Mouse (Mus musculus) G1E-ER4 (cell line): Measurements from ENCODE around the gene Hdx. TPM values are rescaled to one million over a fixed set of nuclear protein-coding genes. Genes with fewer than 3 reads are reported as not detected.

Source experiments
- GATA1 ChIP-seq: IDR thresholded peaks from one replicate; pipeline ENCODE4 v1.8.0; 2012; ENCODE audit warnings: low read length, inconsistent platforms
- polyA plus RNA-seq: library from polyadenylated mRNA; stranded (reverse); fragments of >175 nt; gene quantifications from 2 replicates; pipeline ENCODE4 v1.2.3, GENCODE M21; 2012

Hdx gene
- polyA plus RNA-seq = not detected in 2 replicates

DNA sequence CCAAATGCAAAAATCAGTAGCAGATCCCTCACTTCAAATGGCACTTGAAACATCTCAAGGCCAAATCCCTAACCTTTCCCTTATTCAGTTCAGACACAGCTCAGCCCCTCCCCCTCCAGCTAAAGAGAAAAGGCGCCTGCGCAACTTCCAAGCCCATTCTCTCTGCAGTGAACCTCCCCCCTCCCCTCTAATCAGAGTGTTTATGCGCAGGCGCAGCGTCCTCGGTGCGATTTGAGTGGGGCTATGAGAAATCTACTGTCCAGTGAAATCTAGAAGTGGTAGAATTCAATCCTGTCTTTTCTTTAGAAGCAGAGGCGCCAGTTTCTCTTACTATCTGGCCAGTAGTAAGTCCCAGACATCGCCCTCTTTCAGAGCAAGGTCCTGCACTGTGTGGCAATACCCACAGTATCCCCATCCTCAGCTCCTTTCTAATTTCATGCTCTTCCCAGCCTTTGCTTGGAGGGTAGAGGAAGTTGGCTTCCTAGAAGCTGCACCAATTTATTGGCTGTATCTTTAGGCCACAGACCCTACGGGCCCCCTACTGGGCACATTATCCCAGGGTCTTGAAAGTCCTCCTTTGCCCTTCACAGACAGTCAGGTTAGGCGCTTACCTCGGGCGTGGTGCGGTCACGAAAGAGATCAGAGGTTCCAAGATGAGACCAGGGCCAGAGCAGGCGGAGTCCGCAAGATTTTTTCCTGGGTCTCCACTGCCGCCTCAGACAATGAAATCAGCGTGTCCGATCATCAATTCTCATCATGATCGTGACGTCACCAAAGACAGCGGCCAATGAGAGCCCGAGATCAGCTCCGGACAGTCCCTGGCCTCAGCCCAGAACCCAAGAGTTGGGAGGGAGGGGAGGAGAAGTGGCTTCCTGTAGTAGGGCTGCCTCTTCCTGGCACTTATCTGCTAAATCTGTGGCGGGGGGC lies at the start of gene Hdx:
Gene Hdx (minus strand): TSS at position 724 of the 927 bp plus-strand sequence.
- no peak for TF ChIP-seq GATA1

DNA sequence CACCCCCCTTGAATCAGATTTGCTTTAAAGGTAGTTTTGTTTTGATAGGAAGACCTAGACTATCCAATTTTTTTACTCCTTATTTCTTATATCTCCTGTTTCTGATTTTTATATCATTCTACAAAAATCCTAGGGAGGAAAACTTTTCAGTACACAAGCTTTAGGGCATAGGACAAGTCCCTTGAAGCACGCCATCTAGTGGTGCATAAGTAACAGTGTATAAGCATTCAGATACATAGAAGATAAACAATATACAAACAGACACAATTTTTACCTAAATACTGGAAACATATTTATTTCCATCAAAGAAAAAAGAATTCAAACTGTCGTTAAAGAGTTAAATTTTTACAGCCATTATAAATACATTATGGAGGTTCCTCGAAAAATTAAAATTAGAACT lies 11.2 kb downstream of the Hdx start:
- TF ChIP-seq GATA1 = no peak

DNA sequence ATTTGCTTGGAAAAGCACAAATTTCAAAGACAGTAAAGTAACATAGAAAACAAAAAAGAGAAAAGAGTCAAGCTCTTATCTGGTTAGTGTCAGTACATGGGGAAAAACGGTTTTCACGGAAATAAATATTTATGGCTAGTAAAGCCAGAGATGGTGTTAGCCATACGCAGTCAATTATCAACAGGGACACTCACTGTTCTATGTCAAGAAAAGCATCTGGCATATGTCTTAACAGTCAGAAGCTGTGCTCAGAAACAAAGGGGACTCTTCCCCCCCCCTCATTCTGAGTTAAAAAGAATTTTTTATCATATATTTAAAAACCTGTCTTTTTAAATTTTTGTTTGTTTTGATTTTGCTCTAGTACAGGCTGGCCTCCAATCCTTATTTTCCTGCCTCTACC lies 25.2 kb downstream of the Hdx start:
- TF ChIP-seq GATA1 = no peak

DNA sequence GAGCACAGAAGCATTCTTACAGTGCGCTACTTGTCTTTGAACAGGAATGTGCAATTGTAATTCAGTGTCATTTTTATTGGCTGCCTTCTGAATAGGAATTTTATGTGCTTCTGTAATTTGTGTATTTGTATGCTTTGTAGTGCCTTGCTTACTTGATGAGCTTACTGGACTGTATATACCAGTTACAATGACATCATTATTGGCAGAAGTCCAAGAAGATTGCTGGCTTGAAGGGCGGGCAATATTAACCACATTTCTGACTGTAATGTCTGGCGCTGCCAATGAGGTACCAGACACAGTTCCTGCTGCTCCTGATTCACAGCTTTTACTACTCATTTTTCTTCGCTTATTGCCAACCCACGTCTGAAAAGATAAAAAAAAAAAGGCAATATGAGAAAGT lies 36.5 kb downstream of the Hdx start:
- no peak for TF ChIP-seq GATA1

DNA sequence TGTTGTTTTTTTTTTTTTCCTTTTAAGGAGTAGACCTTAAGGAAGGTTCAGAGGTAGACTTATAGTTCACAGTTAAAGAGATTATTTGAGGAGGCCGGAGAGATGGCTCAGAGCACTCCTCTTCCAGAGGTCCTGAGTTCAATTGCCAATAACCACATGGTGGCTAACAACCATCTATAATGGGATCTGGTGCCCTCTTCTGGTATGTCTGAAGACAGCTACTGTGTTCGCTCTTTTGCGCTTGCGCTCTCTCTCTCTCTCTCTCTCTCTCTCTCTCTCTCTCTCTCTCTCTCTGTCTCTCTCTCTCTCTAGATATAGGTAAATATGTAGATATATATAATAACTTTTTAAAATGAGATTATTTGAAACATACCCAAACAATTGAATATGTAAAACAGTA lies 38.2 kb downstream of the Hdx start:
- no peak for TF ChIP-seq GATA1

DNA sequence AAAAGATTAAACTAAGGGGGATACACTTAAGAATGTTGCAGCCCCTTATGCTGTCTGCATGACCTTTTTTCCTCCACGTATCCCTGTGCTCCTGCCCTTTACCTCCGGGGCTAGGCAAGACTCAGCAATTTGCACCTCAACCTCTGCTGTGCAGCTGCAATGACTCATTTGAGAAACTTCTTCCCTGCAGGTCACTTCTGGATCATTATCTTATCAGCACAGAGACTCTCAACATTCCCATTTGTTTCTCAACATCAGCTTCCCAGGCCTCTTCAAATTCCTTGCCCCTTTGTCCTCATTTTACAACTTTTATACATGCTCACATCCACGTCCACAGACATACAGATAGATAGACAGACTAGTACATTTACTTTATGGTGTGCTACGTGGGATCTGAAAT lies 51.9 kb downstream of the Hdx start:
- no peak for TF ChIP-seq GATA1

DNA sequence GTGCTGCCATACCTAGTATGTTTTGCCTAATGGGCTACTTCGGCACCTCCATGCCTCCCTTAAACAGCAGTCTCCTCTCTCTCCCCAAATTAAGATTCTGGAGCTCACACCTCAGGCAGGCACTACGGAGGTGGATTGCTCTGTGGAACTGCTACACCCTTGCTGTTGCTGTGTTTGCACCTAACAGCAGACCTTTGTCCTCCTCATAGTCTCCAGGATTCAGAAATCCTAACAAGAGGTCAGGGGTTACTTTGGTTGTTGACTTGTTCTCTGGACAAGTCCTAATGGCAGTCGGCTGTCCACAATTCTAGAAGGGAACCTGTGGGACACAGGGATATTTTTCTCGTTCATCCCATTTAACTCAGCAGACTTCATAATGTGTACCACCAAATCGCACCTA lies 56.3 kb downstream of the Hdx start:
- no peak for TF ChIP-seq GATA1

DNA sequence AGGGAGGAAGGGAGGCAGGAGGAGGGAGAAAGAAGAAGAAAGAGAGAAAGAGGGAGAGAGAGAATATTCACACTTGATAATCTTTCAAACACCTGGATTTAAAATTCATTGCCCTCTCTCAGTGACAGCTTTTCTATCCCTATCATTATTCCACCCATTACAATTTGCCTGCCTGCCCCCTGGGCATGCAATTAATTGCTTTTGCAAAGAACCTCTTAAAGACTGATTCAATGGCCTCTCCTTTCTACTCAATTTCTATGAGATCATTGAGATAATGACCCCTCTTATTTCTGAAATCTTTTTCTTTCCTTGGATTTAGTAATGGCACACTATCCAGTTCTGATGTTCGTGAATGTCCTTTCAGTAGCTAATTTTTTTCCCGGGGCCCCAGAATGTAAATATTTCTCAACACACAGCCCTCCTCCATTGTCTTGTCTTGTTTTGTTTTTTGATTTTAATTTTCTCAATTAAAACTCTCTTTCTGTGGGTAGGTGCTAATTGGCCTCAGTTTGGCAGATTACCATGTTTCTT lies 99.2 kb downstream of the Hdx start:
- no peak for TF ChIP-seq GATA1

DNA sequence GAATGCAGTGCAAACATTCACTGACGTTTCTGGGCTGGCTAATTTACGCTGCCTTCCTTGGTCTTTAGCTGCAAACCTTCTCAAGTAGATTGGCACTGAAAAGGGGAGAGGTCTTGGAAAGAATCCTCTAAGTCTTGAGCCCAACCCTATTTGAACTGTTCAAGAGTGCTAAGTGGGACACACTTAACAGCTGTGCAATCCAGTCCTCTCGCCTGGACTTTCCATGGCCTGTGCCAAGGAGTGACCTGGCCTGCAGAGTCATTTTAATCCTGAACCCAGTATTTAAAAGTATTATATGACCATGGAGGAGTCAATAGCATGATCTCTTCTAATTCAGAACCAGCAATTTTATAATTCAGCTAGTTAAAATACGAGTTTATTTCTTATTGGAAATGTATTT lies 109.3 kb downstream of the Hdx start:
- TF ChIP-seq GATA1 = no peak

DNA sequence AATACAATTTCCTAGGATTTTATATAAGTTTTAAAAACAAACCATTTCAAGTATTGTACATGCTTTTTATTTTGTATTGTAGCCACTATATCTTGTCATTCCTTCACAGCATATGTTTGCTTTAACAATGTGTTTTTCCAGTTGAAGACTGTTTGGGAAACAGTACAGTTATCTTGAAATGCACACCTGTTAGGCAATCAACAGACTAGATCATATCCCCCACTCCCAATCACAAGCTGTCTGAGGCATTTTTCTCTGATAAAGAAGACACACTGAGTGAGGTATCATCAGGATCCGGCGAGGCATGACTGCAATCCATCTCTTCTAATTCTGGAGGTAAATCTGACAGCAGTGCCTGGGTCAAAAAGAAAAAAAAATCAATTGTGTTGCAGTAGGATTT lies 119.8 kb downstream of the Hdx start:
- TF ChIP-seq GATA1 = no peak

DNA sequence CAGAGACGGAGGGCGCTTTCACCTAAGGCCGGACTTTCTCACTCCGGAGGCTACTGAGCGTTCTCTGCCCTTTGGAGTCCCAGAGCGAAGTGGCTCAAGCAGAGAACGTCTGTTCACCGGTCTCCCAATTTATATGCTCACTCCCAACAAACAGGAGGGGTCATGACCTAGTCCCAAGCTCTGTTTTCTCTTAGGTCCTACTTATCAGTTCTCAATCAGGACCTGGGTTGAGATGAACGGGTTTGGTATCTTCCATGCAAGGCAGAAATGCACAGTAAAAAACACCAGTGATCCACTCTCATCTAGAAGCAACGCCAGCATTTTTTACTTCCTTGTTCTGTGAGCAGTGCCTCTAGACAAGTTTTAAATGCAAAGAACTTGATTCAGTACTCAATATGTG lies 159.0 kb downstream of the Hdx start, which contains the start of gene Rps6ka6:
Gene Rps6ka6 (minus strand): TSS at position 101 of the 400 bp plus-strand sequence.
- no peak for TF ChIP-seq GATA1

Other genes with a start within 250 kb of the Hdx start
- not detected in 2 replicates for gene Rps6ka6, start 159.1 kb downstream of the Hdx start, polyA plus RNA-seq
- not detected in 2 replicates for gene Gm45194, start 194.3 kb upstream of the Hdx start, polyA plus RNA-seq